Mouse (Mus musculus): ENCODE results near the gene Brs3.

Gene Brs3

DNA sequence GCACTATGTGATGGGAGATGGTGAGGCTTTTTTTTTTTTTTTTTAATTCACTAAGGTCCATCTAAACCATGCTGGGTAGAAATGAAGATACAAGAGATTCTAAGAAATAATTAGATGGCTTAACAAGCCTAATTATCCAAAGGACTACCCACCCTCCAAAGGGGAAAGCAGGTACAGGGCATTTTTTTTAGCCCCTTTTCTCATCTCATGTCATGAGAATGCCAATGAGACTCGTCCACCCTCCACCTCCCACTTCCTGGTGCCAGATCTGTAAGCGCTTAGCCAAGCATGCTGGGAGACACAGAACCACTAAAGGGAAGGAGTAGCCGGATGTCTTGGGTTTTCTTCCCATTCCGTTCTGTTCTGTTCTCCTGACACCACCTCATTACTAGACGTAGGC is at the start of gene Brs3:
Gene Brs3, plus strand, starts transcription at position 301 of the 400 bp plus-strand sequence.
- DNase-seq, result no peak

DNA sequence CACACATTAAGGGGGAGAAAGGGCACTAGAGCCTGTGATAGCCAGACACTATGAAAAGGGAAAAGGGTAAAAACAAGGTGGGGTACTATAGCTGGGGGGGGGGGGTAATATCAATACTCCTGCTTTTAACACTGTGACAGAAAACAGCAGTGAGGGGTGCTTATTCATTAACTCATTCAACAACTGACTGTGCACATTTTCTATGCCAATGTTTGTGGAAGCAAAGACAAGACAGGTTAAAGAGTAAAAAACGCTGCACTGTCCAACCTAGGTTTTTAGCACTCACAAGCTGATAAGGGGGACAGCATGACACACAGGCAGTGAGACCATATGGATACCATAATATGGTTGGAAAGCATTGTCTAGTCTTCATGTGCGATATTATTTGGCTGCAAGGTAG is 30.0 kb upstream of the Brs3 start:
- no peak for DNase-seq

DNA sequence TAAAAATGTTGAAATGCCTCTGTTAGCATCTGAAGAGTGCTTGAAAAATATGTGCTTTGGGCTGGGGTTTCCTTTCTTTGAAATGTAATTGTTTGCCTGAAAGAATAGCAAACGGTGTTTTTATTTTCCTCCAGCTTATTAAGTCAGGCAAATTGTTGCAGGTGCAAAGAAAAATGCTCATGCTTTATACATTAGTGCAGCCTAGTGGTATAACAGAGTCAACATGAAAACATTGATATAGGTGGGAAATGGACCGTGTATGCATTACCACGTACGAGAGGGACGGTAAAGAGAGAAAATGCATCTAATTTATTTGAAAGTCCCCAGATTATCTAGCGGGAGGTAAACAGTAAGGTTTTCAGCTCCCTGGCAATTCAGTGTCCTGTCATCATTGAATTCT is 995 bp downstream of the Brs3 start:
- no peak for DNase-seq

DNA sequence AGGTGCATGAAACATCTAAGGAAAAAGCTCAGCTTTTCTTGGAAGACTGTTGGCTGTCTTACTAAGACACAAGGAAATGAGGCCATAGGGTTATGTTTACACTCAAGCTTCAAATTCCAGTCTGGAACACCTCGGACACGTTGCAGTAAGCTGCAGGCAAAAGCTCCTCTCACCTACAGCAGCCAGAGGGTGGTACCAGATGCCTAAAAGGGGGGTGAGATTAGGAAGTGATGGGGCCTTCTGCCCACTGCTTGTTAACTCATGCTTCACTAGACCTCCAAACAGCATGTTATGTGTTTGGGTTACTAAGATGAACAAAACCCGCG is 9.9 kb downstream of the Brs3 start:
- no peak for DNase-seq

DNA sequence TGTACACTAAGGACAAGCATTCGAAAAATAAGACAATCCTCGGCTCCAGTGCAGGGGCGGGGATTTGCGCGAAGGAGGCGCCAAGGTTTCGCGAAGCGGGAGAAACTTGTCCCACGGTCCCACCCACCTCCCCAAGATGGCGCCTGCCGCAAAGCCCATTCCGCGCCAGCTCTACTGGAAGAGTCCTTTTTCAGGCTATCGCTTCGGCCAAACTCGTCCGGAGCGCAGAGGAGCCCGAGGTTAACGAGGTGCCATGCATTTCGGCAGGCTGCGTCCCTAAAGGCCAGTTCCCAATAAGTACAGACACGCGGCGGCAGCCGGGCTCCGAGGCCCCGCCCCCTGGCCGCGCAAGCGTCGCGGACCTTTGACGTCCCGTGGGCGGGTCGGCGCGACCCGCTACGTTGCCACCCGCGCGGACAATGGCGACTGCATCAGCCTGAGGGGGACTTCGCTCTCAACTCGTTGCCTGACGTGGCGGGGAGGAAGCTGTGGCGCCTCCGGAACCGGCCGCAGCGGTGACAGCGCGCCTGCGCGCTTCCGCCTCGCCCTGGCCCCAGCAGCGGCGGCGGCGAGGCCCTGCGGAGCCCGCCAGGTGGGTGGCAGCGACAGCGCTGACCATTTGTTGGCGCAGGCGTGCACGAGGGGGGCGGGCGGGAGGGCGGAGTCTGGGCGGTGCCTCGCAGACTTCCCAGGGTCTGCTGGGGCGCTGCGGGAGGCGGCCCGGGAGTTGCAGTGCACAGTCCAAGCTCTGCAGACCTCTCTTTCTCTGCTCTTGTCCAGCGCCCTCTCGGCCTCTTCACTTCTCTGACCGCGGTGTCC is 10.5 kb downstream of the Brs3 start, which contains the start of gene Htatsf1:
Gene Htatsf1, plus strand, starts transcription at position 410 of the 819 bp plus-strand sequence.
- peak; percentile 73 to 75 for DNase-seq

DNA sequence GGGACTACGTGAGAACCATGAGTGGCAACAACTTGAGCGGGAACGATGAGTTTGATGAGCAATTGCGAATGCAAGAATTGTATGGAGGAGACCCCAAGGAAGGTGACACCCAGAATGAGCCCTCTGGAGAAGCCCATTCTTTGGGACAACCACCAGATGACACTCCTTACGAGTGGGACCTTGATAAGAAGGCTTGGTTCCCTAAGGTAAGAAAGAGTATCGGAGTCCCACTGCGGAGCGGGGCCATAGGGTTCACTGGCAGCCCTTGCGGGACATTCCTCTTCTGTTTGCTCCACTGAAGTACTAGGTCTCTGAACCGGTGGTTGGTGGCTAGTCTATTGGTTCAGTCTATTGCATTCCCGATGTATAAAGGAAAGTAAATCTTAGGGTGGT is 11.1 kb downstream of the Brs3 start:
- no peak for DNase-seq

DNA sequence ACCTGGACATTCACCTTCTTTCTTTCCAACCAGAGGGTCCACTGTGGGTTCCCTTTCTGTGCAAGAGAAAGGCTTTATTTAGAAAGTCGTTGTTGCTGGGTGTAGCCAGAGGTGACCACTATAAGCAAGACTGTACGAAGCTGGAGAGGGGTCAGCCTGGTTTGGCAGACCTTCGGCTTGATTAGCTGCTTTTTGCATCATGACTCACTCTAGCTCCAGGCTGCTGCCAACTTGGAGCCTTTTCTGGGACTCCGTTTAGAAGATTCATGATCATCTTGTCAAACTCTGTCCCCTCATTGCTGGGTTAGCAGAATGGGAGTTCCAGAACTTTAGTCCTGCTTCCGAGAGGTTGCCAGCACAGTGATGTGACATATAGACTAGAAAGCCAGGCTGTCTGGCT is 38.6 kb downstream of the Brs3 start:
- DNase-seq, result peak in 1 of 2 experiments; percentile 2

DNA sequence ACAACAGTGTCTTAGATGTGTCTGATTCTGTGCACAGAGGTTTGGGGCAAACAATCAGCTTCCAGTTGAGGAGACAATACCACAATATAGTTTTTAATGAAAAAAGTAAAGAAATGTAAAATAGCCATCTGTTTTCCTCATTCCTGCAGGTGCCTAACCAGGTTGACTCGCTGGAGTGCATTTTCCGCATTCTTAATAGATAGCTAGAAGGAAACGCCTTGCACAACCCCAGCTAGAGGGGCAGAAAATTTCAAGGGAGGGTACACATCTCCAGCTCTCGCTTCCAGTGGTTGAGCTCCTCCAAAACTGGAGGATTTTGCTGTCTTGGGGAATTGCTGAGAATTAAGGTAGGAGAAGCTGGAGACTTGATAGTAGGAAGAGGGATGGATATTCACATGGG is 44.9 kb downstream of the Brs3 start, which contains the start of gene Vgll1:
Gene Vgll1, plus strand, starts transcription at position 301 of the 400 bp plus-strand sequence.
- DNase-seq, result no peak
